Mouse (Mus musculus): ENCODE measurements around the gene Cel. TPM values are rescaled to one million over a fixed set of nuclear protein-coding genes. Genes with fewer than 3 reads are reported as not detected.

Gene Cel
- polyA plus RNA-seq, 1 experiment: 0.49 TPM

- TF ChIP-seq POLR2A (IDR thresholded peaks at IDR 0.05; ENCODE audit: control insufficient read depth, extremely low read depth, insufficient read depth, low read length, poor library complexity): no peak
- TF ChIP-seq CTCF (IDR thresholded peaks at IDR 0.05; ENCODE audit: borderline replicate concordance, control insufficient read depth, extremely low read depth, insufficient read depth, low read length, poor library complexity): no peak
- DNase-seq: no peak
- Histone ChIP-seq H3K4me1 (replicated peaks; ENCODE audit: control insufficient read depth, insufficient read depth, low read length) (no peaks in the 10 kb centered on the region), H3K4me3 (ENCODE audit: control insufficient read depth, insufficient read depth, low read length) (no peak overlapping the region), H3K27ac (ENCODE audit: control insufficient read depth, insufficient read depth, low read length) (no peak overlapping the region), H3K27me3 (ENCODE audit: control insufficient read depth, insufficient read depth, low read length) (no peaks in the 10 kb centered on the region), H3K36me3 (ENCODE audit: control insufficient read depth, insufficient read depth, low read length) (peaks cover 32% of the 10 kb centered on the region)
- 95% methylated on average over 3 of the region's 3 CpGs for WGBS
These were observed 13.6 kb upstream of the Cel start for GRCm38 (mm10) chr2:28576815-28577214.

GRCm38 (mm10) chr2:28575341-28575740, 12.1 kb upstream of the Cel start:
- TF ChIP-seq CTCF (IDR thresholded peaks at IDR 0.05; ENCODE audit: borderline replicate concordance, control insufficient read depth, extremely low read depth, insufficient read depth, low read length, poor library complexity) (no peak), POLR2A (IDR thresholded peaks at IDR 0.05; ENCODE audit: control insufficient read depth, extremely low read depth, insufficient read depth, low read length, poor library complexity) (no peak)
- peaks cover 43% of the 10 kb centered on the region for H3K36me3 ChIP-seq (ENCODE audit: control insufficient read depth, insufficient read depth, low read length)
- H3K27me3 ChIP-seq (ENCODE audit: control insufficient read depth, insufficient read depth, low read length): no peaks in the 10 kb centered on the region
- H3K27ac ChIP-seq (ENCODE audit: control insufficient read depth, insufficient read depth, low read length): no peak overlapping the region
- no peak for DNase-seq
- WGBS: 92% methylated on average over 4 of the region's 4 CpGs
- no peak overlapping the region for H3K4me3 ChIP-seq (ENCODE audit: control insufficient read depth, insufficient read depth, low read length)
- no peaks in the 10 kb centered on the region for H3K4me1 ChIP-seq (replicated peaks; ENCODE audit: control insufficient read depth, insufficient read depth, low read length)

GRCm38 (mm10) chr2:28569903-28570302, 6.7 kb upstream of the Cel start:
- 88% methylated on average over 2 of the region's 3 CpGs for WGBS
- H3K27ac ChIP-seq (ENCODE audit: control insufficient read depth, insufficient read depth, low read length): no peak overlapping the region
- no peaks in the 10 kb centered on the region for H3K27me3 ChIP-seq (ENCODE audit: control insufficient read depth, insufficient read depth, low read length)
- TF ChIP-seq CTCF (IDR thresholded peaks at IDR 0.05; ENCODE audit: borderline replicate concordance, control insufficient read depth, extremely low read depth, insufficient read depth, low read length, poor library complexity) (no peak), POLR2A (IDR thresholded peaks at IDR 0.05; ENCODE audit: control insufficient read depth, extremely low read depth, insufficient read depth, low read length, poor library complexity) (no peak)
- no peak overlapping the region for H3K4me3 ChIP-seq (ENCODE audit: control insufficient read depth, insufficient read depth, low read length)
- peaks cover 36% of the 10 kb centered on the region for H3K36me3 ChIP-seq (ENCODE audit: control insufficient read depth, insufficient read depth, low read length)
- no peaks in the 10 kb centered on the region for H3K4me1 ChIP-seq (replicated peaks; ENCODE audit: control insufficient read depth, insufficient read depth, low read length)
- no peak for DNase-seq

- 91% methylated on average over 5 of the region's 5 CpGs for WGBS
- no peak for DNase-seq
- Histone ChIP-seq H3K27ac (ENCODE audit: control insufficient read depth, insufficient read depth, low read length) (no peak overlapping the region), H3K4me1 (replicated peaks; ENCODE audit: control insufficient read depth, insufficient read depth, low read length) (0 out of 2 replicates have a peak, but pooled peaks cover 2% of the 10 kb centered on the region), H3K4me3 (ENCODE audit: control insufficient read depth, insufficient read depth, low read length) (no peak overlapping the region), H3K36me3 (ENCODE audit: control insufficient read depth, insufficient read depth, low read length) (peaks cover 21% of the 10 kb centered on the region), H3K27me3 (ENCODE audit: control insufficient read depth, insufficient read depth, low read length) (no peaks in the 10 kb centered on the region)
- TF ChIP-seq CTCF (IDR thresholded peaks at IDR 0.05; ENCODE audit: borderline replicate concordance, control insufficient read depth, extremely low read depth, insufficient read depth, low read length, poor library complexity) (no peak), POLR2A (IDR thresholded peaks at IDR 0.05; ENCODE audit: control insufficient read depth, extremely low read depth, insufficient read depth, low read length, poor library complexity) (no peak)
These were observed 3.3 kb upstream of the Cel start for GRCm38 (mm10) chr2:28566545-28566944.

- Histone ChIP-seq H3K4me3 (ENCODE audit: control insufficient read depth, insufficient read depth, low read length) (no peak overlapping the region), H3K4me1 (replicated peaks; ENCODE audit: control insufficient read depth, insufficient read depth, low read length) (0 out of 2 replicates have a peak, but pooled peaks cover 2% of the 10 kb centered on the region), H3K36me3 (ENCODE audit: control insufficient read depth, insufficient read depth, low read length) (peaks cover 6% of the 10 kb centered on the region), H3K27ac (ENCODE audit: control insufficient read depth, insufficient read depth, low read length) (no peak overlapping the region), H3K27me3 (ENCODE audit: control insufficient read depth, insufficient read depth, low read length) (no peaks in the 10 kb centered on the region)
- TF ChIP-seq CTCF (IDR thresholded peaks at IDR 0.05; ENCODE audit: borderline replicate concordance, control insufficient read depth, extremely low read depth, insufficient read depth, low read length, poor library complexity): no peak
- no peak for TF ChIP-seq POLR2A (IDR thresholded peaks at IDR 0.05; ENCODE audit: control insufficient read depth, extremely low read depth, insufficient read depth, low read length, poor library complexity)
- no peak for DNase-seq
- 96% methylated on average over 4 of the region's 4 CpGs for WGBS
These were observed 1.2 kb upstream of the Cel start for GRCm38 (mm10) chr2:28564380-28564779.

GRCm38 (mm10) chr2:28563830-28564229, 627 bp upstream of the Cel start:
- TF ChIP-seq POLR2A (IDR thresholded peaks at IDR 0.05; ENCODE audit: control insufficient read depth, extremely low read depth, insufficient read depth, low read length, poor library complexity) (no peak), CTCF (IDR thresholded peaks at IDR 0.05; ENCODE audit: borderline replicate concordance, control insufficient read depth, extremely low read depth, insufficient read depth, low read length, poor library complexity) (no peak)
- Histone ChIP-seq H3K27me3 (ENCODE audit: control insufficient read depth, insufficient read depth, low read length) (no peaks in the 10 kb centered on the region), H3K36me3 (ENCODE audit: control insufficient read depth, insufficient read depth, low read length) (peaks cover 6% of the 10 kb centered on the region), H3K4me1 (replicated peaks; ENCODE audit: control insufficient read depth, insufficient read depth, low read length) (0 out of 2 replicates have a peak, but pooled peaks cover 2% of the 10 kb centered on the region), H3K4me3 (ENCODE audit: control insufficient read depth, insufficient read depth, low read length) (no peak overlapping the region), H3K27ac (ENCODE audit: control insufficient read depth, insufficient read depth, low read length) (no peak overlapping the region)
- no peak for DNase-seq

GRCm38 (mm10) chr2:28557452-28557851, 5.8 kb downstream of the Cel start:
- no peaks in the 10 kb centered on the region for H3K36me3 ChIP-seq (ENCODE audit: control insufficient read depth, insufficient read depth, low read length)
- DNase-seq: no peak
- 91% methylated on average over 5 of the region's 5 CpGs for WGBS
- TF ChIP-seq POLR2A (IDR thresholded peaks at IDR 0.05; ENCODE audit: control insufficient read depth, extremely low read depth, insufficient read depth, low read length, poor library complexity) (no peak), CTCF (IDR thresholded peaks at IDR 0.05; ENCODE audit: borderline replicate concordance, control insufficient read depth, extremely low read depth, insufficient read depth, low read length, poor library complexity) (no peak)
- H3K27ac ChIP-seq (ENCODE audit: control insufficient read depth, insufficient read depth, low read length): no peak overlapping the region
- H3K27me3 ChIP-seq (ENCODE audit: control insufficient read depth, insufficient read depth, low read length): no peaks in the 10 kb centered on the region
- H3K4me3 ChIP-seq (ENCODE audit: control insufficient read depth, insufficient read depth, low read length): no peak overlapping the region
- H3K4me1 ChIP-seq (replicated peaks; ENCODE audit: control insufficient read depth, insufficient read depth, low read length): 0 out of 2 replicates have a peak, but pooled peaks cover 1% of the 10 kb centered on the region
